In the genomic region with DNA sequence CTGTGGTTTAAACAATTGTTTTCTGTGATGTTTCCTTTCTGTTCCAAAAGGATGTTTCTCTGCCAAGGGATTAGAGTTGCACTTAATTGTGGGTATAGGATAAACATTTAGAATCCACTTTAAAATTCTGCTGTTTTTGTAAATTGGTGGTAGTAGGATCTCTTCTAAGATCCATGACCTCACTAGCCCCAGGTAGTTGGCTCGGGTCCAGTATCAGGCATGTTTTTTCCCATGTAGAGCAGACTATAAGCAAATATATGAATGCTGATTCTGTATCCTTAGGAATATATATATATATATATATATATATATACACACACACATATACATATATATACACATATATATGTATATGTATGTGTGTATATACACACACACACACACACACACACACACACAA, we compare ENCODE assay signal across 13 mouse cellular contexts.
DNase-seq lines count a peak whose midpoint lies in the region; ATAC-seq lines count a peak whose summit lies in the region.
"Had no signal": no experiment of that assay in that cellular context is flagged by ENCODE, and none has a peak within 500 bp of the region (broad histone marks: within the 10 kb centered on the region; RNA-seq: fewer than 3 reads in every experiment).

No protein-coding gene starts in this region.

- peak; percentile 15 for DNase-seq in cerebellum, adult 8-10 months
- peak; percentile 34 for DNase-seq in cerebellum, postnatal 10 days
- DNase-seq in cerebellum, adult 11-12 months = no peak
- DNase-seq in brain, adult 2 months (ENCODE audit: low read depth, low spot score) = peak; percentile 7
- DNase-seq in cerebellum, postnatal 36 days = peak; percentile 19 to 25
- DNase-seq in left cerebral cortex, adult 11 months (ENCODE audit: low spot score) = no peak
- DNase-seq: adrenal gland, adult 2 months; adrenal gland, postnatal 10 days; adrenal gland, postnatal 25 days; forebrain, postnatal 0 days had no signal

- no peak for ATAC-seq in cerebellum, adult (ENCODE audit: insufficient number of reproducible peaks, low FRiP score, low TSS enrichment)
- ATAC-seq: forebrain, embryonic 13.5 days; forebrain, embryonic 15.5 days; forebrain, postnatal 0 days had no signal

Comparison
In these comparisons a context has a peak if more than half of its experiments do, and no peak if none do; other contexts are left out.
1. DNase-seq: peak in cerebellum, adult 8-10 months (single experiment), cerebellum, postnatal 10 days (2 of 2), brain, adult 2 months (single experiment) and cerebellum, postnatal 36 days (2 of 2); none in cerebellum, adult 11-12 months (single experiment) and left cerebral cortex, adult 11 months (single experiment).